Mouse (Mus musculus): ENCODE data around the gene Carns1. TPM values are rescaled to one million over a fixed set of nuclear protein-coding genes. Genes with fewer than 3 reads are reported as not detected.
A peak's percentile ranks its signal among the peaks of the same experiment; 100 is the strongest.

The Carns1 gene
- polyA plus RNA-seq, 1 experiment from 2014 or later: 2.6 TPM

DNA sequence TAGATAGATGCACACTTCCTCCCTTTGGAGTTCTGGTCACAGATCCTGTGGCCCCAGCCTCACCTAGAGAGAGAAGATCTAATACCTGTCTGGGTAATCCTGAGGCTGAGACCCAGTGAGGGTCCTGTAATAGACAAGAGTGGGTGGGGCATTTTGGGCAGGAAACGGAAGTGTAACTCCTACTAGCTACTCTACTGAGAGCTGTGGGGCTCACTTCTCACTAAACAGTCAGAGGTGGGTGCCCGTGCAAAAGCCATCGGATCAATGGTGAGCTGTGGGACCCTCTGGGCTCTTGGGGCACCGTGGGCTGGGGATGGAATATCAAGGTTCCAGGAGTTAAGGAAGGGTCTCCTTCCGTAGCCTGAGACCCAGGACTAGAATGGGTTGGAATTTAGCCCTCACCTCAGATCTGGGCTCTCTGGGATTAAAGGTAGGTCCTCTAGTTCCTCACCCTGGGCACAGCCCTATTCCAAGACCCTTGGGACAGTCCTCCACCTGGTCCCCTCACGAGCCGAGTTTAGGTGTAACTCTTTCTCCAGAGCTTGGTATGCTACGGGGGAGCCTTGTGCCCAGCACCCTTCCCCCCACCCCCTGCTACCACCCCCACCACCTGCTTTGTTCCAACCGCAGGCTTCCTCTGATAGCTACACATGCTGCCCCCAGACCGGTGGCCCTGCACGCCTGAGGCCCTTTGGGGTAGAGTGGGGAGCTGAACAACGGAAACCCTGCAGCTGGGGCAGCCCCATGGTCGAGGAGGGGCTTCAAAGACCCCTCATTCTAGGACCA, 20.6 kb downstream of the Carns1 start:
- WGBS: 77% methylated on average over 13 of the region's 13 CpGs
- ATAC-seq (ENCODE audit: insufficient number of reproducible peaks, insufficient read depth, low FRiP score, low TSS enrichment): no peak
- H3K4me3 ChIP-seq: no peak overlapping the region
- peaks cover 2% of the 10 kb centered on the region; the same call in 1 of the 2 replicates for H3K4me1 ChIP-seq
- H3K36me3 ChIP-seq: peaks cover 74% of the 10 kb centered on the region
- H3K9me3 ChIP-seq: no peaks in the 10 kb centered on the region
- H3K27ac ChIP-seq: no peak overlapping the region
- no peak overlapping the region for H3K9ac ChIP-seq
- no peaks in the 10 kb centered on the region for H3K27me3 ChIP-seq
- H3K4me2 ChIP-seq (replicated peaks): no peak overlapping the region

GRCm38 (mm10) chr19:4153232-4153654, 22.0 kb downstream of the Carns1 start, which contains the start of gene Ptprcap:
TSS of gene Ptprcap (plus strand) at chr19:4153604.
- Histone ChIP-seq H3K27me3 (no peaks in the 10 kb centered on the region), H3K36me3 (peaks cover 60% of the 10 kb centered on the region), H3K4me3 (no peak within 1 kb of the TSS), H3K27ac (0 out of 2 replicates have a peak within 1 kb of the TSS, but pooled peaks have one; percentile 6), H3K4me2 (replicated peaks) (no peak within 1 kb of the TSS), H3K9ac (peak within 1 kb of the TSS; percentile 19; the same call in 1 of the 2 replicates), H3K4me1 (peaks cover 11% of the 10 kb centered on the region), H3K9me3 (no peaks in the 10 kb centered on the region)
- 76% methylated on average over 11 of the region's 11 CpGs for WGBS
- ATAC-seq (ENCODE audit: insufficient number of reproducible peaks, insufficient read depth, low FRiP score, low TSS enrichment): no peak

DNA sequence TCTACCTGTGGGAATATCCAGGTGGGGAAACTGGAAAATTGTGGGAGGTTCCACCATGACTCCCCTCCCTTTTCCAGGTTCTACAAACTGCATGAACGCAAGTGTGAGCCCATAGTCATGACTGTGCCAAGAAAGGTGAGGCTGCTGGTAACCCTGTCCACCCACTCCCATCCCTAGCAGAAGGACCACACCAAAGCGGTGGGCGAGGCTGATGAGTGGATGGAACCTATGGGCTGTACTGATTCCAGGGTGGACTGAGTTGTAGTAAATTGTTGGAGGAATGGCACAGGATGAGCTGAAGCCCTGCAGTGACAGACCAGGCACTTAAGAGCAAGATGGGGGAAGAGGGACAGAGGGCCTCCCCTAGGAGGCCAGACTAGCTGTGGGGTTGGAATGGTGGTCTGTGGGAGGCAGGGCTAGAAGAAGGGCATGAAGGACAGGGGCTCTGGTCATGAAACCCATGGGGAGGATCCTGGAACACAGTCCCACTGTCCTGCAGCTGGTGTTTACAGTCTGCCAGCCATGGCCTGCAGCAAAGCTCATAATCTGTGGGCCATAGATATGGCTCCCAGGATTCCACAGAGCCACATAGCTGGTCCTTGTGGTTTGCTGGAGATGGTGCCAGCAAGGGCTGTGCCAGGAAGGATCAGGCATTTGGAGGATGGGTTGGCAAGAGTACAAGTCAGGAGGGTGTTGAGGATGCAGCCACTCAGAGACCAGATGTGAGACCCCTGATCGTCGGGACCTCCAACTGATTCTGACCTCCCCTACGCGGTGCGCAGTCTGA, 22.6 kb downstream of the Carns1 start:
- H3K4me3 ChIP-seq: no peak overlapping the region
- no peaks in the 10 kb centered on the region for H3K9me3 ChIP-seq
- WGBS: 85% methylated on average over 8 of the region's 8 CpGs
- H3K36me3 ChIP-seq: peaks cover 54% of the 10 kb centered on the region
- H3K27ac ChIP-seq: no peak overlapping the region
- no peaks in the 10 kb centered on the region for H3K27me3 ChIP-seq
- H3K4me1 ChIP-seq: peaks cover 16% of the 10 kb centered on the region
- no peak overlapping the region for H3K4me2 ChIP-seq (replicated peaks)
- no peak overlapping the region for H3K9ac ChIP-seq
- no peak for ATAC-seq (ENCODE audit: insufficient number of reproducible peaks, insufficient read depth, low FRiP score, low TSS enrichment)

DNA sequence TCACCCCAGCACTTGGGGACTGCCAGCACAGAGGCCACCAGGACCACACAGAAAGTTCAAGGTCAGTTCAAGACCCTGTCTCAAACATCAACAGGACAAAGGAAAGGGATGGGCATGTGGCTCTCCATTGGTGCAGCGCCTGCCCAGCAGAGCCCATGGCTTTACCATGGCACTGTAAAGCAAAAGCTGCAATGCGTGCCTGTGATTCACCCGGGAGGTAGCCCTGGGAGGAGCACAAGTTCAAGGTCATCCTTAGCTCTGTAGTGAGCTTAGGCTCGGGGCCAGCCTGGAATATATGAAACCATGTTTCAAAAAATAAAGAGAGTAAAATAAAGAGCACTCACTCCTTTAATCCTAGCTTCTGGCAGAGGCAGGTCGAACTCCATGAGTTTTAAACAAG, 23.4 kb downstream of the Carns1 start:
- Histone ChIP-seq H3K9ac (no peak overlapping the region), H3K4me2 (replicated peaks) (no peak overlapping the region), H3K27me3 (no peaks in the 10 kb centered on the region), H3K4me3 (no peak overlapping the region), H3K4me1 (peaks cover 17% of the 10 kb centered on the region), H3K36me3 (peaks cover 47% of the 10 kb centered on the region), H3K27ac (no peak overlapping the region), H3K9me3 (no peaks in the 10 kb centered on the region)
- 88% methylated on average over 5 of the region's 5 CpGs for WGBS
- ATAC-seq (ENCODE audit: insufficient number of reproducible peaks, insufficient read depth, low FRiP score, low TSS enrichment): no peak

GRCm38 (mm10) chr19:4151488-4151860, 23.8 kb downstream of the Carns1 start:
- WGBS: 68% methylated on average over 5 of the region's 5 CpGs
- Histone ChIP-seq H3K4me3 (no peak overlapping the region), H3K27me3 (no peaks in the 10 kb centered on the region), H3K9me3 (no peaks in the 10 kb centered on the region), H3K4me2 (replicated peaks) (no peak overlapping the region), H3K9ac (no peak overlapping the region), H3K27ac (no peak overlapping the region), H3K36me3 (peaks cover 43% of the 10 kb centered on the region), H3K4me1 (peaks cover 17% of the 10 kb centered on the region)
- ATAC-seq (ENCODE audit: insufficient number of reproducible peaks, insufficient read depth, low FRiP score, low TSS enrichment): no peak

DNA sequence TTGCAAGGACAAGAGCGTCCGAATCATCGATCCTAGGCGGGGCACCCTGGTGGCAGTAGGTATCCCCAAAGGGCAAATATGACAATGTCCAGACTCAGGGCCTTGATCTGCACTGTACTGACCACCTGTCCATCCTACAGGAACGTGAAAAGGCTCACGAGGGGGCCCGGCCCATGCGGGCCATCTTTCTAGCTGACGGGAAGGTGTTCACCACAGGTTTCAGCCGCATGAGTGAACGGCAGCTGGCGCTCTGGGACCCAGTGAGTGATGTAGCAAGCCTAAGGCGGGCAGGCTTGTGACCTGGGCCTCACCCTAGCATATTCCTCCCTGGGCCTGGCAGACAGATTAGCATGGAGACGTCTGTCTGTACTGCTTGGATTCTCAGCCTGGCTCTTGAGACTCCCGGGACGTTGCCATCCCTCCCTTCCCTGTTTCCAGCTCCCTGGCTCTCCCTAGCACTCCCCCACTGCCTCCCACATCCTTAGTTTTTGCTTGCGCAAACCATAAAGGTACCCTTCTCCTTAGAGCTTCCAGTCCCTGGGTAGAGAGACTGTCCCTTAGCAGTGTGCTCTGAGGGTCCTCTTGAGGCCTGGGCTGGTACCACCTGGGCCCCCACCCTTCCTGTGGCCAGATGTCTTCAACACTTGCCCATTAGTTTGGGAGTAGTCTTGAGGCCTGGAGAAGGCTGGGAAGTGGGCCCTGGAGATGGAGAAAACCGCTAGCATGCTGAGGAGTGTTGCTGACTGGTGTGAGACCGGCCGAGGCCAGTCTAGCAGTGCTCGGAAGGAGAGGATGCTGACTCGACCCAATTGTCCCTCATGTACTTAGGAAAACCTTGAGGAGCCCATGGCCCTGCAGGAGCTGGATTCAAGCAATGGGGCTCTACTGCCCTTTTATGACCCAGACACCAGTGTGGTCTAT, 24.5 kb downstream of the Carns1 start:
- peaks cover 17% of the 10 kb centered on the region for H3K4me1 ChIP-seq
- ATAC-seq (ENCODE audit: insufficient number of reproducible peaks, insufficient read depth, low FRiP score, low TSS enrichment): no peak
- H3K9me3 ChIP-seq: 0 out of 2 replicates have a peak, but pooled peaks cover under 1% of the 10 kb centered on the region
- H3K4me3 ChIP-seq: no peak overlapping the region
- peaks cover 36% of the 10 kb centered on the region for H3K36me3 ChIP-seq
- H3K9ac ChIP-seq: no peak overlapping the region
- no peak overlapping the region for H3K4me2 ChIP-seq (replicated peaks)
- H3K27me3 ChIP-seq: no peaks in the 10 kb centered on the region
- 88% methylated on average over 22 of the region's 22 CpGs for WGBS
- H3K27ac ChIP-seq: no peak overlapping the region

DNA sequence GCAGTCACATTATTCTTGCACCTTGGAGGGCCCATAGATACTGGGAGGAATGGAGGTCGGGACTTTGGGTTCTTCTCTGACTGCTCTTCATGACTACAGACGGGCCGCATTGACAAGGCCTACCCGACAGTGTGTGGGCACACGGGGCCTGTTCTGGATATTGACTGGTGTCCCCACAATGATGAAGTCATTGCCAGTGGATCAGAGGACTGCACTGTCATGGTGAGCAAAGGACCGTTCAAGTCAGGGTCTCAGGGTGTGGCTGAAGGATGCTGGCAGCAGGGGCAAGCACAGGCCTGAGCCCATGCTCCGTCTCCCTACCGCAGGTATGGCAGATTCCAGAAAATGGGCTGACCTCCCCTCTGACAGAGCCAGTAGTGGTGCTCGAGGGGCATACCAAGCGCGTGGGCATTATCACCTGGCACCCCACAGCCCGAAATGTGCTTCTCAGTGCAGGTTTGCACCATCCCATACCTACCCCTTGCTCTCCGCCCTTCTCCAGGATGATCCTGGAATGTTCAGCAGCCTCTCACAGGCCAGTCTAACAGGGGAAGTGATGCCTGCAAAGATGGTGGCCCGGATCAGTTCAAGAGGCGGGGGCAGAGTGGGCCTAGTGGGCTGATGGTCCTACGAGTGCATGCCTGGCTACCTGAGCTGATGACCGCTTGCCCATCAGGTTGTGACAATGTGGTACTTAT, 25.4 kb downstream of the Carns1 start:
- Histone ChIP-seq H3K4me3 (peak overlapping the region; percentile 86), H3K4me1 (peaks cover 17% of the 10 kb centered on the region), H3K27ac (no peak overlapping the region), H3K9ac (0 out of 2 replicates have a peak overlapping the region, but pooled peaks have one; percentile 82), H3K36me3 (peaks cover 33% of the 10 kb centered on the region), H3K4me2 (replicated peaks) (peak overlapping the region; percentile 75; the same call in 1 of the 2 replicates), H3K27me3 (no peaks in the 10 kb centered on the region), H3K9me3 (0 out of 2 replicates have a peak, but pooled peaks cover 4% of the 10 kb centered on the region)
- no peak for ATAC-seq (ENCODE audit: insufficient number of reproducible peaks, insufficient read depth, low FRiP score, low TSS enrichment)
- 93% methylated on average over 17 of the region's 17 CpGs for WGBS

DNA sequence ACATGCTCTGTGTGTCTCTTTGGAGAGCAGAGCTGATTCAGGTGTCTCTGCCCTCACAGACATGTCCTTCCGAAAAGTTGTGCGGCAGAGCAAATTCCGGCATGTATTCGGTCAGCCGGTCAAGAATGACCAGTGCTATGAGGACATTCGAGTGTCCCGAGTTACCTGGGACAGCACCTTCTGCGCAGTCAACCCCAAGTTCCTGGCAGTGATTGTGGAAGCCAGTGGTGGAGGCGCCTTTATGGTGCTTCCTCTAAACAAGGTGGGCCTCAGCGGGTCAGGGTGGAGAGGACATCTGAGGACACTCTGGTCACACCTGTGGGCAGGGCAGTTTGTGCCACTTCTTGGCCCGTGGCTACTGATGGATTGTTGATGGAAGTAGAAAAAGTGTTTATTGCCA, 26.0 kb downstream of the Carns1 start:
- H3K27me3 ChIP-seq: no peaks in the 10 kb centered on the region
- 0 out of 2 replicates have a peak, but pooled peaks cover 4% of the 10 kb centered on the region for H3K9me3 ChIP-seq
- H3K36me3 ChIP-seq: peaks cover 33% of the 10 kb centered on the region
- WGBS: 90% methylated on average over 11 of the region's 11 CpGs
- H3K4me2 ChIP-seq (replicated peaks): peak overlapping the region; percentile 75
- H3K4me3 ChIP-seq: peak overlapping the region; percentile 86
- ATAC-seq (ENCODE audit: insufficient number of reproducible peaks, insufficient read depth, low FRiP score, low TSS enrichment): no peak
- peak overlapping the region; percentile 82 for H3K9ac ChIP-seq
- H3K4me1 ChIP-seq: peaks cover 17% of the 10 kb centered on the region
- no peak overlapping the region for H3K27ac ChIP-seq

DNA sequence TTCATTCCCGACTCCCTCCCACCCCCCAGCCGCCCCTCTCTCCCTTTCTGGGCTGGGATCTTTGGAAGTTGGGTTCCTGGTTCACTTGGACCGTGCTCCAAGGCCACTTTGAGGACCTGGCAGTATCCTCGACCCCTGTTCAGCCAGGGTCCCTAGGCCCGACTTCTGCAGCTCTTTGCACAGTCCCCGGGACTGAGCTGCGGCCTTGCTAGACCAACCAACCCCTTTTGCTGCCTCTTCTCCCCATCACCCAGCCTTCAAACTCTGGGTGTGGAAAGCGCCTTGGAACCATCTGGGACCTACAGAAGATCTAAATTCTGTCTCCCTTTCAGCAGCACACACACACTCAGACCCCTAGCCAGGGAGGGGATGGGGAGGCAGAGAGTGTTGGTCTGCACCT, 26.5 kb downstream of the Carns1 start:
- peaks cover 17% of the 10 kb centered on the region for H3K4me1 ChIP-seq
- peak overlapping the region; percentile 75 for H3K4me2 ChIP-seq (replicated peaks)
- WGBS: 6% methylated on average over 7 of the region's 8 CpGs
- no peak for ATAC-seq (ENCODE audit: insufficient number of reproducible peaks, insufficient read depth, low FRiP score, low TSS enrichment)
- 0 out of 2 replicates have a peak, but pooled peaks cover 4% of the 10 kb centered on the region for H3K9me3 ChIP-seq
- H3K27ac ChIP-seq: peak overlapping the region; percentile 72
- peak overlapping the region; percentile 86 for H3K4me3 ChIP-seq
- peaks cover 32% of the 10 kb centered on the region for H3K36me3 ChIP-seq
- no peaks in the 10 kb centered on the region for H3K27me3 ChIP-seq
- H3K9ac ChIP-seq: peak overlapping the region; percentile 82

GRCm38 (mm10) chr19:4148491-4148806, 26.8 kb downstream of the Carns1 start, which contains the start of gene Coro1b:
TSS of gene Coro1b (plus strand) at chr19:4148619.
- Histone ChIP-seq H3K9ac (peak within 1 kb of the TSS; percentile 82), H3K4me2 (replicated peaks) (peak within 1 kb of the TSS; percentile 75), H3K27ac (peak within 1 kb of the TSS; percentile 72), H3K4me3 (peak within 1 kb of the TSS; percentile 86), H3K27me3 (no peaks in the 10 kb centered on the region), H3K36me3 (peaks cover 29% of the 10 kb centered on the region), H3K9me3 (0 out of 2 replicates have a peak, but pooled peaks cover 4% of the 10 kb centered on the region), H3K4me1 (peaks cover 17% of the 10 kb centered on the region)
- WGBS: under 1% methylated on average over 33 of the region's 33 CpGs
- ATAC-seq (ENCODE audit: insufficient number of reproducible peaks, insufficient read depth, low FRiP score, low TSS enrichment): peak; percentile 92; the same call in 1 of the 2 replicates
